Mouse (Mus musculus) Patski (cell line): ENCODE data around the gene Rell1. TPM values are rescaled to one million over a fixed set of nuclear protein-coding genes. Genes with fewer than 3 reads are reported as not detected.

Experiments used
- ATAC-seq: fragments of 100-300 bp; one replicate; pipeline ENCODE4 v1.8.0; 2021
- CTCF ChIA-PET: fragments of 350-600 bp; sonication (Branson Sonifier 250); formaldehyde crosslinking; loops from one replicate; lab custom pipeline; 2022; ENCODE audit warnings: inconsistent platforms; lab: Charles Lee
- POLR2A ChIA-PET: fragments of 350-600 bp; sonication (Branson Sonifier 250); formaldehyde crosslinking; loops from one replicate; lab custom pipeline; 2022; ENCODE audit warnings: antibody characterized with exemption, inconsistent platforms; lab: Charles Lee
- DNase-seq: peaks from one replicate; pipeline ENCODE4 v3.0.0-alpha.2; 2011; ENCODE audit warnings: low read depth, low spot score
- H3K27me3 ChIP-seq: fragments of 371-371 bp; one replicate; pipeline ENCODE4 v1.5.1; 2021
- CTCF ChIP-seq: fragments of 100-300 bp; IDR thresholded peaks from one replicate; pipeline ENCODE4 v1.5.1; 2021
- in situ Hi-C: fragments of 300-500 bp; cut with MboI; formaldehyde crosslinking; loops from 3 replicates; pipeline ENCODE4 v1.11.1; 2018; ENCODE audit warnings: low pct_unique_long_range_greater_than_20kb, mixed read lengths
- polyA plus RNA-seq: library from polyadenylated mRNA; unstranded; gene quantifications from one replicate; pipeline ENCODE4 v1.2.3, GENCODE M21; 2021

Rell1 gene
- polyA plus RNA-seq, 1 experiment from 2014 or later: 100 TPM

DNA sequence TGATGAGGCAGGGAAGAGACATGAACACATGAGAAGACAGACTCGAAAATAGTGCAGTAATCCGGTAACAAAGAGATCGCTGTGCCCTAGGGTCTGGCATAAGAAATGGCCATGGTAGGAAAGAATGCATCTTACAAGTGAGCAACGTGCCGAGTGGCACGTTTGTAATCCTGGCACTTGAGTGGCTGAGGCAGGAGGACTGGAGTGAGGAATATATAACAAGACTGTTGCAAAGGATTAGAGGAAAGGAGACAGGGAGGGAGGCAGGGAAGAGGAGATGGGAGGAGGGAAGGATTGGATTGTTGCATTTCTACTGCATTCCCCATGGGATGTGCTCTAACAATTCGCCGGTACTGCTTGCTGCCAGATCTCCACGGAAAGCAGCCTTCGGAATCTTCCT, 89.7 kb downstream of the Rell1 start:
- no peak for DNase-seq
- TF ChIP-seq CTCF: no peak
- ATAC-seq: no peak
- ChIA-PET CTCF (interaction anchor here (2.3 kb wide), 1 partner anchor 8 kb away, joined by 17 read pairs; no protein-coding TSS in a partner anchor), POLR2A (no interaction called here)
- in situ Hi-C loops: loop anchor here (25.0 kb wide), 1 partner anchor 942 kb away; no protein-coding TSS in a partner anchor
- H3K27me3 ChIP-seq: no peaks in the 10 kb centered on the region

DNA sequence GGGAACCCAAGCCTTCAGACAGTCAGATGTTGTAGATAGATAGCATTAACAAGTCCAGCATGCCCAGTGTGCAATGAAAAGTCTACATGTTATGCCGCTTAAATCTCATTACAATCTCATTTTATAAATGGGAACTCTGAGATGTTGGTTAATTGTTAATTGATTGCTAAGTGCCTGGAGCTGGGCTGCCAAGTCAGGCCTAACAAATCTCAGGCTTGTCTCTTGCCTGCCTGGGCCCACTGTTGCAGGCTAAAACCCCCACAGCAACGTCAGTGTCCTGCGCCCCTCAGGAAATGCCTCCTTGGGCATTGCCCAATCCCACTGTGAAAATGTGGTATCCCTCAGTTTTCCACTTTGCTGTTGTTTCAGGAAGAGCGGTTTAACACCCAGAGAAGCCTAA, 92.6 kb downstream of the Rell1 start:
- no peaks in the 10 kb centered on the region for H3K27me3 ChIP-seq
- ChIA-PET POLR2A (no interaction called here), CTCF (interaction anchor here (1.6 to 3.2 kb wide), 2 partner anchors 11 to 194 kb away, joined by 4 to 21 read pairs; no protein-coding TSS in a partner anchor)
- TF ChIP-seq CTCF: no peak
- DNase-seq: peak; percentile 41
- no peak for ATAC-seq
- in situ Hi-C loops: loop anchor here (25.0 kb wide), 1 partner anchor 939 kb away; no protein-coding TSS in a partner anchor

DNA sequence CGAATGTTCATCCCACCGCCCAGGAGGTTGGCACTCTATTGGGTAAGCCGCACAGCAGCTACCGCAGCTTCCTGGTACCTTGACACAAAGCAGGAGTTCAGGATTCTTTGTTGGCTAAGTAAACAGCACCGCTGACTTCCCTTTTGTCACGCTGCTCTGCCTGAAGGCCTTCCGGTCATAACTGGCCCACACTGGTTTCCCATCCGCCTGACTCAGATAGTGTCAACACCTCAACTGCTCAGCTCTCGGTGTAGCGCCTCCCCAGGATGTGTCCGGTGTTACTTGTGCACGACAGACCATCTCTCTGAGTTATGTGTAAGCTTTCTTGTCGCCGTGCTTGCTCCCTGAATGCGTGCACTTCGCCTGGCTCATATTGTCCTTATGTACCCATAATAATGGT, 93.8 kb downstream of the Rell1 start:
- DNase-seq: no peak
- ChIA-PET POLR2A (no interaction called here), CTCF (interaction anchor here (1.6 to 3.2 kb wide), 2 partner anchors 12 to 195 kb away, joined by 4 to 21 read pairs; no protein-coding TSS in a partner anchor)
- no peaks in the 10 kb centered on the region for H3K27me3 ChIP-seq
- in situ Hi-C loops: loop anchor here (25.0 kb wide), 1 partner anchor 938 kb away; no protein-coding TSS in a partner anchor
- no peak for TF ChIP-seq CTCF
- ATAC-seq: peak; percentile 22

DNA sequence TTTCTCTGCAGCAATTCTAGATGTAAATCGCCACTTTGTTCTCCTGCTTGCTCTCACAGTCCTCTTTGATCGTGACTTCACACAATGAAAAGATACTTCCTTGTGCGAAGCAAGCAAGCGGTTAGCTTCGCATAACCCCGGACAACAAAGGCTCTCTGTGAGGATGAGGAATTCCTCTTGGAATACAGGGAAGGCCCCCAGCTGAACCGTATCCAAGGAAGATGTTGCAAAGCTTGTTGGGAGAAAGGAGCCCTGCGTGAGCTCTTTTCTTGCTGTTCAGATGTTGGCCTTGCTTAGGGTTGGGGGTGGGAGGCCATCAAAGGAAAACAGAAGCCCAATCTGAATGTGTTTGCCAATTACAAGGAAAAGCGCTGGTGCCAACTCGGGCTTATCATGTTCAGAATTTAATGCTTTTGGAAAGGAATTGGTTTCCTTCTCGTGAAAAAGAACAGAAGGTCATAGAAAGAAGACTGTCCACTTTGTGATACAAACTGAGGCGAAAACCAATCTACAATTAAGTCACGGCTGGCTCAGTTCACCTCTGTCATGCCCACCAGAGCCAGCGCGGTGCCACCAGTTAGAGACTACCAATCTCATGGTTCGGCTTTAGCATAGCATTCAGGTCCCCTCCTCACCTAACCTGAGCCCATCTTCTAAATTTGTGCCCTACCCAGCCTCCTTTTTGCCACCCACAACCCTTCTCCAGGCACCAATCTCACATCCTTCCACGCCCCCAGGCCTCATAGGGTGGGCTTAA, 96.3 kb downstream of the Rell1 start:
- ATAC-seq: no peak
- no peaks in the 10 kb centered on the region for H3K27me3 ChIP-seq
- in situ Hi-C loops: no loop called here
- CTCF ChIA-PET: interaction anchor here (1.4 kb wide), 1 partner anchor 9 kb away, joined by 3 read pairs; no protein-coding TSS in a partner anchor
- no peak for DNase-seq
- POLR2A ChIA-PET: no interaction called here
- TF ChIP-seq CTCF: no peak

DNA sequence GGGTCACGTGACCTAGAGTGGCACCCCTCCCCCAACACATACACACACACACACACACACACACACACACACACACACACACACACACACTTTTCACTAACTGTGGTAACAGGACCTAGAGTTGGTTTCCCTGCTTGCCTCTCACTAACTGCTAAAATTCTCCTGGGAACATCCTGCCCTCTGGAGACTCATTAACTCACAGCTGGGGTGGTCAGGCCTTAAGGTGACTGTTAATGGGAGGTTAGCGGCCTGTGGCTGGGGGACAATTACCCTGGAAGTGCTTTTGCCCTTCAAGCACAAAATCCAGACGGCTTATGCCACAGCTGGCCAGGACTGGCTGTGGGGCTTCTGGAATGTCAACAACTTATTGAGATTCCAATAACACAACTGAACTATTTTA, 101.3 kb downstream of the Rell1 start:
- in situ Hi-C loops: loop anchor here (5.0 kb wide), 1 partner anchor 100 kb away; no protein-coding TSS in a partner anchor
- ChIA-PET CTCF (interaction anchor here (0.8 to 1.5 kb wide), 3 partner anchors 12 to 39 kb away, joined by 3 to 4 read pairs (median 4); no protein-coding TSS in a partner anchor), POLR2A (no interaction called here)
- peak; percentile 88 for ATAC-seq
- TF ChIP-seq CTCF: no peak
- H3K27me3 ChIP-seq: no peaks in the 10 kb centered on the region
- DNase-seq: peak; percentile 95

DNA sequence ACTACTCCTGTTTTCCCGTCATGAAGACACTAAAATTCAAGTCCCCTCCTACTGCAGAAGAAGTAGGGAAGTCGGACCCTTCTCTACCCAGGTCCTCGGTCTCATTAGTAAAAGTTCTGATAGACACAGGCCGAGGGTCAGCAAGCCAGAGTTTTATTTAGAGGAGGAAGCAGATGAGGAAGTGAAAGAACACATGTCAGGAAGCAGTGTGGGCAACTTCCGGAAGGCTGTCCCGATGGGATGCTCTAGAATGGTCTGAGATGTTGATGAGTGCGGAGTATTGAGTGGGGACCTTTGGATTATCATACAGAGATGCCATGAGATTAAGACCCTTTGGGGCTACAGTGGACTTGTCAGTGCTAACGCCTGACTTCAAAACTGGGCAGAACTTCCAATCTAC, 109.8 kb downstream of the Rell1 start:
- CTCF ChIA-PET: interaction anchor here (1.2 kb wide), 1 partner anchor 28 kb away, joined by 3 read pairs; no protein-coding TSS in a partner anchor
- no peaks in the 10 kb centered on the region for H3K27me3 ChIP-seq
- TF ChIP-seq CTCF: no peak
- no peak for DNase-seq
- in situ Hi-C loops: no loop called here
- no peak for ATAC-seq
- POLR2A ChIA-PET: no interaction called here

Other genes starting within 250 kb of the Rell1 start
- 0.58 TPM for gene 0610040J01Rik, start 156.5 kb downstream of the Rell1 start, polyA plus RNA-seq
- gene Pgm2, start 124.1 kb upstream of the Rell1 start, polyA plus RNA-seq: 84.2 TPM
- gene Tbc1d1, start 187.4 kb upstream of the Rell1 start, polyA plus RNA-seq: 45.9 TPM